Mouse (Mus musculus) C2C12 (cell line): ENCODE results near the gene Tmem150b. TPM values are rescaled to one million over a fixed set of nuclear protein-coding genes. Genes with fewer than 3 reads are reported as not detected.

Source experiments
- H3K27me3 ChIP-seq: one replicate; pipeline ENCODE4 v1.6.1; 2011; ENCODE audit not compliant: control insufficient read depth, insufficient read depth, insufficient read length
- H3K36me3 ChIP-seq: one replicate; pipeline ENCODE4 v1.6.1; 2011; ENCODE audit not compliant: control insufficient read depth, insufficient read depth
- H3K4me3 ChIP-seq: one replicate; pipeline ENCODE4 v1.5.1; 2011; ENCODE audit warnings: mild to moderate bottlenecking, control low read depth; ENCODE audit not compliant: poor library complexity, insufficient read depth, severe bottlenecking
- H3K79me2 ChIP-seq: one replicate; pipeline ENCODE4 v1.6.1; 2011; ENCODE audit not compliant: control insufficient read depth, insufficient read depth
- H3K79me3 ChIP-seq: one replicate; pipeline ENCODE4 v1.6.1; 2011; ENCODE audit warnings: low read depth, control low read depth
- H3ac ChIP-seq: one replicate; pipeline ENCODE3; 2011; ENCODE audit warnings: low read depth; ENCODE audit not compliant: control insufficient read depth, insufficient read length
- CEBPB ChIP-seq: IDR thresholded peaks from one replicate; pipeline ENCODE4 v1.6.1; 2011; ENCODE audit warnings: low read depth, mild to moderate bottlenecking, control low read depth, moderate library complexity
- CTCF ChIP-seq: IDR thresholded peaks from one replicate; pipeline ENCODE4 v1.5.1; 2011; ENCODE audit not compliant: control insufficient read depth, insufficient read depth, insufficient read length
- FOSL1 ChIP-seq: IDR thresholded peaks from one replicate; pipeline ENCODE4 v1.8.0; 2011; ENCODE audit warnings: mild to moderate bottlenecking, low read length; ENCODE audit not compliant: poor library complexity, insufficient read depth, severe bottlenecking
- MAX ChIP-seq: IDR thresholded peaks from one replicate; pipeline ENCODE4 v1.6.1; 2011; ENCODE audit warnings: mild to moderate bottlenecking, control low read depth
- MYOD1 ChIP-seq: IDR thresholded peaks from one replicate; pipeline ENCODE4 v1.6.1; 2011; ENCODE audit warnings: low read depth; ENCODE audit not compliant: control insufficient read depth, insufficient read length
- MYOG ChIP-seq: IDR thresholded peaks from one replicate; pipeline ENCODE4 v1.6.1; 2011; ENCODE audit not compliant: control insufficient read depth, insufficient read length; ENCODE audit errors: extremely low read depth
- USF1 ChIP-seq: IDR thresholded peaks from one replicate; pipeline ENCODE4 v1.6.1; 2011; ENCODE audit warnings: low read depth, mild to moderate bottlenecking, control low read depth, moderate library complexity
- polyA plus RNA-seq: library from polyadenylated mRNA; unstranded; fragments of >200 nt; fragmentation: generic; extraction: Trizol; gene quantifications from one replicate; pipeline ENCODE4 v1.2.1, GENCODE M21; 2012; ENCODE audit warnings: missing spikeins

Tmem150b gene
- polyA plus RNA-seq, 1 experiment = 0.07 TPM

- Histone ChIP-seq H3K79me3 (peaks cover 53% of the 10 kb centered on the region), H3K4me3 (peak overlapping the region; percentile 72), H3ac (peak overlapping the region; percentile 85), H3K36me3 (peaks cover 5% of the 10 kb centered on the region), H3K79me2 (peaks cover 62% of the 10 kb centered on the region), H3K27me3 (no peaks in the 10 kb centered on the region)
- TF ChIP-seq MYOG (no peak), FOSL1 (no peak), CTCF (no peak), MYOD1 (no peak), MAX (no peak), USF1 (no peak), CEBPB (no peak)
These were observed 67.4 kb downstream of the Tmem150b start for GRCm38 (mm10) chr7:4657521-4658127.

Other genes starting within 250 kb of the Tmem150b start
- 54.6 TPM for gene Ppp1r12c, start 223.6 kb downstream of the Tmem150b start, polyA plus RNA-seq
- 34.7 TPM for gene Tnnt1, start 208.9 kb downstream of the Tmem150b start, polyA plus RNA-seq
- 0.91 TPM for gene Tnni3, start 201.0 kb downstream of the Tmem150b start, polyA plus RNA-seq
- 1.4 TPM for gene Dnaaf3, start 192.8 kb downstream of the Tmem150b start, polyA plus RNA-seq
- 0.11 TPM for gene Syt5, start 177.7 kb downstream of the Tmem150b start, polyA plus RNA-seq
- gene Ptprh, start 121.2 kb downstream of the Tmem150b start, polyA plus RNA-seq = not detected
- gene Tmem86b, start 93.8 kb downstream of the Tmem150b start, polyA plus RNA-seq = 2.8 TPM
- 56.1 TPM for gene Ppp6r1, start 66.2 kb downstream of the Tmem150b start, polyA plus RNA-seq
- gene Hspbp1, start 40.2 kb downstream of the Tmem150b start, polyA plus RNA-seq = 110 TPM
- 15.3 TPM for gene Brsk1, start 34.6 kb downstream of the Tmem150b start, polyA plus RNA-seq
- gene Kmt5c, start 14.9 kb upstream of the Tmem150b start, polyA plus RNA-seq = 12.7 TPM
- gene Cox6b2, start 27.8 kb upstream of the Tmem150b start, polyA plus RNA-seq = 0.26 TPM
- gene Fam71e2, start 46.1 kb upstream of the Tmem150b start, polyA plus RNA-seq = not detected
- 1.3 TPM for gene Il11, start 57.6 kb upstream of the Tmem150b start, polyA plus RNA-seq
- gene Tmem190, start 57.7 kb upstream of the Tmem150b start, polyA plus RNA-seq = 0.84 TPM
- gene Tmem238, start 64.4 kb upstream of the Tmem150b start, polyA plus RNA-seq = 22.9 TPM
- 3,556 TPM for gene Rpl28, start 67.6 kb upstream of the Tmem150b start, polyA plus RNA-seq
- 599 TPM for gene Ube2s, start 87.3 kb upstream of the Tmem150b start, polyA plus RNA-seq
- not detected for gene Shisa7, start 119.4 kb upstream of the Tmem150b start, polyA plus RNA-seq
- 0.32 TPM for gene Isoc2b, start 145.0 kb upstream of the Tmem150b start, polyA plus RNA-seq
- 3.7 TPM for gene Isoc2a, start 151.9 kb upstream of the Tmem150b start, polyA plus RNA-seq
- not detected for gene Gm36210, start 181.3 kb upstream of the Tmem150b start, polyA plus RNA-seq
- gene Zfp628, start 190.0 kb upstream of the Tmem150b start, polyA plus RNA-seq = 9.0 TPM
- gene Nat14, start 196.8 kb upstream of the Tmem150b start, polyA plus RNA-seq = 2.7 TPM
- 3.7 TPM for gene Ssc5d, start 200.5 kb upstream of the Tmem150b start, polyA plus RNA-seq
- 0.06 TPM for gene Sbk2, start 239.2 kb upstream of the Tmem150b start, polyA plus RNA-seq
- 0.02 TPM for gene Sbk3, start 245.9 kb upstream of the Tmem150b start, polyA plus RNA-seq